Mouse (Mus musculus) myocyte (in vitro differentiated cells): Measurements from ENCODE around the gene Olfr1311. TPM values are rescaled to one million over a fixed set of nuclear protein-coding genes. Genes with fewer than 3 reads are reported as not detected.
"Not testable (repeated sequence)": the region's sequence is repeated elsewhere in the genome, so short reads cannot be mapped to it uniquely, and the experiment has no call there.

ENCODE experiments used
- H3K27me3 ChIP-seq: one replicate; pipeline ENCODE4 v1.6.1; 2011; ENCODE audit not compliant: control insufficient read depth, insufficient read depth, insufficient read length
- H3K36me3 ChIP-seq: one replicate; pipeline ENCODE4 v1.6.1; 2011; ENCODE audit not compliant: control insufficient read depth, insufficient read depth
- H3K4me2 ChIP-seq: one replicate; pipeline ENCODE4 v1.6.1; 2011; ENCODE audit warnings: low read depth, control low read depth
- H3K4me3 ChIP-seq: one replicate; pipeline ENCODE4 v1.5.1; 2011; ENCODE audit warnings: mild to moderate bottlenecking, control low read depth, moderate library complexity
- H3K79me2 ChIP-seq: one replicate; pipeline ENCODE4 v1.6.1; 2011; ENCODE audit not compliant: control insufficient read depth, insufficient read depth
- H3ac ChIP-seq: one replicate; pipeline ENCODE4 v1.6.1; 2011; ENCODE audit not compliant: control insufficient read depth, insufficient read length
- CEBPB ChIP-seq: IDR thresholded peaks from 2 replicates; pipeline ENCODE4 v1.6.1; 2011; ENCODE audit warnings: mild to moderate bottlenecking, moderate library complexity; ENCODE audit not compliant: poor library complexity, insufficient read depth, severe bottlenecking
- E2F4 ChIP-seq: IDR thresholded peaks from one replicate; pipeline ENCODE4 v1.6.1; 2011; ENCODE audit warnings: mild to moderate bottlenecking, control low read depth, moderate library complexity; ENCODE audit not compliant: insufficient read depth
- MYOD1 ChIP-seq, 3 experiments: IDR thresholded peaks; one replicate each; pipeline ENCODE4 v1.6.1; 2011; ENCODE audit warnings: control low read depth in 2 of 3, low read depth in 2 of 3, mild to moderate bottlenecking in 2 of 3, moderate library complexity in 1 of 3; ENCODE audit not compliant: insufficient read length in 2 of 3, control insufficient read depth in 1 of 3
- MYOG ChIP-seq, 3 experiments: IDR thresholded peaks; one replicate each; pipeline ENCODE4 v1.6.1; 2011; ENCODE audit warnings: control low read depth in 2 of 3, low read depth in 2 of 3, mild to moderate bottlenecking in 2 of 3; ENCODE audit not compliant: insufficient read length in 2 of 3, control insufficient read depth in 1 of 3, insufficient read depth in 1 of 3
- POLR2A ChIP-seq: IDR thresholded peaks from one replicate; pipeline ENCODE4 v1.6.1; 2011; ENCODE audit warnings: low read depth, mild to moderate bottlenecking, control low read depth, moderate library complexity; ENCODE audit not compliant: insufficient read length
- POLR2AphosphoS2 ChIP-seq: IDR thresholded peaks from one replicate; pipeline ENCODE4 v1.6.1; 2011; ENCODE audit warnings: low read depth, control low read depth; ENCODE audit not compliant: insufficient read length
- REST ChIP-seq: IDR thresholded peaks from one replicate; pipeline ENCODE4 v1.6.1; 2011; ENCODE audit warnings: mild to moderate bottlenecking, control low read depth, moderate library complexity; ENCODE audit not compliant: insufficient read depth, insufficient read length
- TCF12 ChIP-seq: IDR thresholded peaks from one replicate; pipeline ENCODE4 v1.6.1; 2011; ENCODE audit warnings: mild to moderate bottlenecking, control low read depth; ENCODE audit not compliant: poor library complexity, insufficient read depth, severe bottlenecking
- TCF3 ChIP-seq: IDR thresholded peaks from one replicate; pipeline ENCODE4 v1.6.1; 2011; ENCODE audit warnings: low read depth, control low read depth; ENCODE audit not compliant: insufficient read length
- polyA plus RNA-seq: library from polyadenylated mRNA; unstranded; fragments of >200 nt; fragmentation: generic; extraction: Trizol; gene quantifications from one replicate; pipeline ENCODE4 v1.2.1, GENCODE M21; 2012; ENCODE audit warnings: missing spikeins

Olfr1311 gene
- not detected for polyA plus RNA-seq

- H3K27me3 ChIP-seq = no peaks in the 10 kb centered on the region
- H3K4me3 ChIP-seq = no peak within 1 kb of the TSS
- no peak within 1 kb of the TSS for H3ac ChIP-seq
- H3K36me3 ChIP-seq = no peaks in the 10 kb centered on the region
- TF ChIP-seq MYOG (IDR thresholded peaks at IDR 0.05; ENCODE audit: control insufficient read depth in 1 of 3, insufficient read depth in 1 of 3, insufficient read length in 2 of 3, low read depth in 2 of 3) = no peak
- H3K4me2 ChIP-seq = no peak within 1 kb of the TSS
- no peaks in the 10 kb centered on the region for H3K79me2 ChIP-seq
Measured at GRCm38 (mm10) chr2:112024312-112024711, at the start of gene Olfr1311. Olfr1311 (minus strand) TSS chr2:112024412.

DNA sequence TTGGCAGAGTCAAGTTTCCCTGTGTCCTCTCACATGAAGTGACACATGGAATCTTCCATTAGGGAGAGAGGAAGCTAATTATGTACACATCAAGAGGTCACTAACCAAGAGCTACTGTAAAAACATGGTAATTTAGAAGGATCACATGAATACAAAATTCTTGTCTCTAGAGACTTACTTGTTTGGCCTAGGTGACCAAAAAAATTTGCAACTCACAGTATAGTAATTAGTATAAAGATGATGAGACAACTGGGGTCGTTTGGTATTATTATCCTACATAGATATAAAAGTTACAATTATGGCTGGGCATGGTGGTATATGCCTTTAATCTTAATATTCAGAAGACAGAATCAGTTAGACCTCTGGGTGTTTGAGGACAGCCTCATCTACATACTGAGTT, 25.9 kb upstream of the Olfr1311 start, which contains the start of gene Olfr1312:
Gene Olfr1312, minus strand, starts transcription at position 101 of the 400 bp plus-strand sequence.
- TF ChIP-seq REST (no peak), MYOD1 (IDR thresholded peaks at IDR 0.05; ENCODE audit: control insufficient read depth in 1 of 3, insufficient read length in 2 of 3, low read depth in 2 of 3) (no peak), CEBPB (no peak), POLR2AphosphoS2 (no peak), TCF3 (no peak), POLR2A (no peak), MYOG (IDR thresholded peaks at IDR 0.05; ENCODE audit: control insufficient read depth in 1 of 3, insufficient read depth in 1 of 3, insufficient read length in 2 of 3, low read depth in 2 of 3) (no peak)
- Histone ChIP-seq H3K36me3 (no peaks in the 10 kb centered on the region), H3ac (no peak within 1 kb of the TSS), H3K4me2 (no peak within 1 kb of the TSS), H3K4me3 (no peak within 1 kb of the TSS), H3K79me2 (no peaks in the 10 kb centered on the region), H3K27me3 (no peaks in the 10 kb centered on the region)

- H3K79me2 ChIP-seq, H3K4me3 ChIP-seq, H3ac ChIP-seq, H3K4me2 ChIP-seq, H3K27me3 ChIP-seq, H3K36me3 ChIP-seq: not testable (repeated sequence)
Measured at GRCm38 (mm10) chr2:112026971-112027370, 2.8 kb upstream of the Olfr1311 start.

- Histone ChIP-seq H3K36me3 (no peaks in the 10 kb centered on the region), H3K4me2 (no peak overlapping the region), H3K4me3 (no peak overlapping the region), H3K79me2 (no peaks in the 10 kb centered on the region), H3ac (no peak overlapping the region), H3K27me3 (no peaks in the 10 kb centered on the region)
- 0 out of 2 replicates have a peak, but pooled peaks have one; percentile 40 for TF ChIP-seq CEBPB
- no peak for TF ChIP-seq MYOD1 (IDR thresholded peaks at IDR 0.05; ENCODE audit: control insufficient read depth in 1 of 3, insufficient read length in 2 of 3, low read depth in 2 of 3)
- TF ChIP-seq POLR2A = no peak
Measured at GRCm38 (mm10) chr2:112014900-112015299, 9.3 kb downstream of the Olfr1311 start.

DNA sequence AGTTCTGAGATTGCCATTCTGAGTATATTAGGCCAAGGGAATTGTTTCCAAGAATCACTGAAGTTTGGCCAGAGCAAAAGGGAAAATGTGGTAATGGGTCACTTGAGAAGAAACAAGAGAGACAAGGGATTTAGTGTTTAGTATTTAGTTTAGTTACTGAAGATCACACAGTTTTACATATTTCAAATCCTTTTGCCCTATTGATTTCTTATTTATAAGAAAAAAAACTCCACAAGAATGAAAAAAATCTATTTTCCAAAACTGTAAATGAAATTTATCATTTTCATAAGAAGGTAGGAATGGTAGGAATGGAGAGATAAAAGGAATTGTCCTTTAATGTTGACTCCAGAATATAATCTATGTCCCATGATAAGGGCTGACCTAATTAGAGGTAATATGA, 11.6 kb downstream of the Olfr1311 start, which contains the start of gene Olfr1310:
Gene Olfr1310, minus strand, starts transcription at position 101 of the 400 bp plus-strand sequence.
- no peaks in the 10 kb centered on the region for H3K79me2 ChIP-seq
- TF ChIP-seq E2F4 (no peak), MYOG (IDR thresholded peaks at IDR 0.05; ENCODE audit: control insufficient read depth in 1 of 3, insufficient read depth in 1 of 3, insufficient read length in 2 of 3, low read depth in 2 of 3) (no peak), TCF12 (no peak), TCF3 (no peak), POLR2A (no peak), POLR2AphosphoS2 (no peak), CEBPB (no peak)
- H3ac ChIP-seq = no peak within 1 kb of the TSS
- no peaks in the 10 kb centered on the region for H3K36me3 ChIP-seq
- no peak within 1 kb of the TSS for H3K4me3 ChIP-seq
- no peak within 1 kb of the TSS for H3K4me2 ChIP-seq
- no peaks in the 10 kb centered on the region for H3K27me3 ChIP-seq

GRCm38 (mm10) chr2:111990181-111990580, 34.0 kb downstream of the Olfr1311 start, which contains the start of gene Olfr1309:
Olfr1309 (minus strand) TSS chr2:111990281.
- H3K79me2 ChIP-seq = no peaks in the 10 kb centered on the region
- no peak for TF ChIP-seq CEBPB
- H3K27me3 ChIP-seq = no peaks in the 10 kb centered on the region
- H3K36me3 ChIP-seq = no peaks in the 10 kb centered on the region
- no peak within 1 kb of the TSS for H3K4me2 ChIP-seq
- H3K4me3 ChIP-seq = no peak within 1 kb of the TSS
- no peak within 1 kb of the TSS for H3ac ChIP-seq

Other genes with a start within 250 kb of the Olfr1311 start
- gene Olfr1302, start 247.0 kb downstream of the Olfr1311 start, polyA plus RNA-seq = not detected
- not detected for gene Olfr1303, start 204.1 kb downstream of the Olfr1311 start, polyA plus RNA-seq
- not detected for gene Olfr1305, start 147.3 kb downstream of the Olfr1311 start, polyA plus RNA-seq
- not detected for gene Olfr1306, start 108.1 kb downstream of the Olfr1311 start, polyA plus RNA-seq
- gene Olfr1307, start 75.0 kb downstream of the Olfr1311 start, polyA plus RNA-seq = not detected
- not detected for gene Olfr1308, start 59.5 kb downstream of the Olfr1311 start, polyA plus RNA-seq
- gene Olfr1309, start 34.1 kb downstream of the Olfr1311 start, polyA plus RNA-seq = not detected
- not detected for gene Olfr1310, start 11.7 kb downstream of the Olfr1311 start, polyA plus RNA-seq
- gene Olfr1312, start 25.8 kb upstream of the Olfr1311 start, polyA plus RNA-seq = not detected
- gene Olfr1313, start 53.4 kb upstream of the Olfr1311 start, polyA plus RNA-seq = not detected
- not detected for gene Olfr1314, start 72.4 kb upstream of the Olfr1311 start, polyA plus RNA-seq
- gene Olfr1315-ps1, start 91.0 kb upstream of the Olfr1311 start, polyA plus RNA-seq = not detected
- not detected for gene Olfr1316, start 110.6 kb upstream of the Olfr1311 start, polyA plus RNA-seq
- gene Olfr1317, start 115.9 kb upstream of the Olfr1311 start, polyA plus RNA-seq = not detected
- gene Olfr1318, start 129.8 kb upstream of the Olfr1311 start, polyA plus RNA-seq = not detected
- 32.8 TPM for gene Lpcat4, start 215.1 kb upstream of the Olfr1311 start, polyA plus RNA-seq
- not detected for gene Nutm1, start 234.9 kb upstream of the Olfr1311 start, polyA plus RNA-seq
- gene Nop10, start 237.5 kb upstream of the Olfr1311 start, polyA plus RNA-seq = 129 TPM
- gene Slc12a6, start 241.4 kb upstream of the Olfr1311 start, polyA plus RNA-seq = 7.0 TPM
- not detected for gene Gm21985, start 241.9 kb upstream of the Olfr1311 start, polyA plus RNA-seq